Mouse (Mus musculus) kidney, adult 18-20 months (tissue): ENCODE results near the gene Rad51b.

Experiments
- DNase-seq: peaks from one replicate; pipeline ENCODE4 v3.0.0; 2021

Gene Rad51b

GRCm38 (mm10) chr12:79745845-79746510, 448.9 kb downstream of the Rad51b start:
- no peak for DNase-seq

GRCm38 (mm10) chr12:79747541-79747940, 450.5 kb downstream of the Rad51b start:
- DNase-seq, result no peak

- no peak for DNase-seq
These were observed 451.8 kb downstream of the Rad51b start for GRCm38 (mm10) chr12:79748862-79749261.

- no peak for DNase-seq
These were observed 453.4 kb downstream of the Rad51b start for GRCm38 (mm10) chr12:79750253-79751125.

GRCm38 (mm10) chr12:79751781-79752180, 454.7 kb downstream of the Rad51b start:
- peak; percentile 51 for DNase-seq

GRCm38 (mm10) chr12:79752189-79752588, 455.1 kb downstream of the Rad51b start:
- peak; percentile 26 for DNase-seq

GRCm38 (mm10) chr12:79755617-79756016, 458.5 kb downstream of the Rad51b start:
- no peak for DNase-seq

GRCm38 (mm10) chr12:79756352-79756751, 459.3 kb downstream of the Rad51b start:
- DNase-seq, result no peak

GRCm38 (mm10) chr12:79757775-79758174, 460.7 kb downstream of the Rad51b start:
- DNase-seq, result no peak

GRCm38 (mm10) chr12:79759180-79759902, 462.3 kb downstream of the Rad51b start:
- DNase-seq, result peak; percentile 21

- no peak for DNase-seq
These were observed 464.1 kb downstream of the Rad51b start for GRCm38 (mm10) chr12:79761217-79761616.

GRCm38 (mm10) chr12:79762087-79762486, 465.0 kb downstream of the Rad51b start:
- DNase-seq, result no peak

- no peak for DNase-seq
These were observed 465.6 kb downstream of the Rad51b start for GRCm38 (mm10) chr12:79762570-79763275.

- DNase-seq, result peak; percentile 40
These were observed 469.0 kb downstream of the Rad51b start for GRCm38 (mm10) chr12:79766116-79766515.

- no peak for DNase-seq
These were observed 471.8 kb downstream of the Rad51b start for GRCm38 (mm10) chr12:79768741-79769322.

GRCm38 (mm10) chr12:79769763-79770162, 472.7 kb downstream of the Rad51b start:
- DNase-seq, result no peak

- no peak for DNase-seq
These were observed 474.1 kb downstream of the Rad51b start for GRCm38 (mm10) chr12:79771194-79771593.

- no peak for DNase-seq
These were observed 474.7 kb downstream of the Rad51b start for GRCm38 (mm10) chr12:79771741-79772140.

- DNase-seq, result peak; percentile 32
These were observed 476.2 kb downstream of the Rad51b start for GRCm38 (mm10) chr12:79773246-79773645.

- no peak for DNase-seq
These were observed 477.5 kb downstream of the Rad51b start for GRCm38 (mm10) chr12:79774571-79774970.

GRCm38 (mm10) chr12:79776828-79777227, 479.7 kb downstream of the Rad51b start:
- DNase-seq, result no peak

- no peak for DNase-seq
These were observed 483.7 kb downstream of the Rad51b start for GRCm38 (mm10) chr12:79780745-79781144.
